Mouse (Mus musculus): ENCODE measurements at regions not wholly inside any gene's neighbourhood (a gene's known extent, or its start where the extent isn't known, plus 50 kb on each side); places are given as distances from the start of the nearest gene placed in this dataset.

- DNase-seq (ENCODE audit: low spot score) (peak; percentile 71), ATAC-seq (ENCODE audit: low read depth) (no peak)
- no peak overlapping the region for H3K27ac ChIP-seq (replicated peaks; ENCODE audit: low read depth, low read length)
Observed at GRCm38 (mm10) chr9:83308771-83309170, 132.2 kb downstream of the Lca5 start.

DNA sequence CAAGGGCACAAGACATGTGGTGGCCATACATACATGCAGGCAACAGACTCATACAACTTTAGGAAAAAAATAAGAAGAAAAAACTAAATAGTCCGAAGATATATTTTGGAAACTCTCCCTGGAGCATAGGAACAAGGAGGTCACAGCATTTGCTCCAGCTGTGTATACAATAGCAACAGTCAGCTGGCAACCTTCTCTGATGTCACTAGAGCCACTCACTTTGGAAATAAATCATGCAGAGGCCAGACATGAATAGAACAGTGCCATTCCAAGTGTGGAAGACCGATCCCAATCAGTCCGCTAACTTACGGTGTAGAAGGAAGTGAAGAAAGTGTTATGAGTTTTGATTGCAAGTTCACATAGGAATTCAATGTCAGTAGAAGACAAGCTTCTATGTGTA lies 132.8 kb downstream of the Lca5 start:
- DNase-seq (ENCODE audit: low spot score) (peak; percentile 53), ATAC-seq (ENCODE audit: low read depth) (no peak)
- WGBS: 64% methylated on average over 4 of the region's 4 CpGs
- H3K4me1 ChIP-seq (ENCODE audit: control insufficient read depth, insufficient read depth, low read length): peaks cover 22% of the 10 kb centered on the region
- H3K9ac ChIP-seq (ENCODE audit: low read depth, low read length): no peak overlapping the region
- peak overlapping the region; percentile 32; the same call in 1 of the 2 replicates for H3K4me2 ChIP-seq (ENCODE audit: low read depth, low read length)
- no peaks in the 10 kb centered on the region for H3K9me3 ChIP-seq (ENCODE audit: control insufficient read depth, low read length)
- H3K27me3 ChIP-seq (replicated peaks; ENCODE audit: control insufficient read depth, insufficient read depth, low read length): no peaks in the 10 kb centered on the region
- H3K4me3 ChIP-seq (ENCODE audit: low read depth, low read length): no peak overlapping the region
- H3K27ac ChIP-seq (replicated peaks; ENCODE audit: low read depth, low read length): no peak overlapping the region
- H3K36me3 ChIP-seq (ENCODE audit: control insufficient read depth, insufficient read depth, low read length): no peaks in the 10 kb centered on the region

More at GRCm38 (mm10) chr9:83308771-83309170, 132.2 kb downstream of the Lca5 start:
- no peaks in the 10 kb centered on the region for H3K36me3 ChIP-seq (ENCODE audit: control insufficient read depth, insufficient read depth, low read length)
- no peaks in the 10 kb centered on the region for H3K9me3 ChIP-seq (ENCODE audit: control insufficient read depth, low read length)
- H3K4me2 ChIP-seq (ENCODE audit: low read depth, low read length): no peak overlapping the region
- peaks cover 22% of the 10 kb centered on the region for H3K4me1 ChIP-seq (ENCODE audit: control insufficient read depth, insufficient read depth, low read length)
- H3K27me3 ChIP-seq (replicated peaks; ENCODE audit: control insufficient read depth, insufficient read depth, low read length): no peaks in the 10 kb centered on the region
- H3K4me3 ChIP-seq (ENCODE audit: low read depth, low read length): no peak overlapping the region
- 36% methylated on average over 4 of the region's 4 CpGs for WGBS
- no peak overlapping the region for H3K9ac ChIP-seq (ENCODE audit: low read depth, low read length)

DNA sequence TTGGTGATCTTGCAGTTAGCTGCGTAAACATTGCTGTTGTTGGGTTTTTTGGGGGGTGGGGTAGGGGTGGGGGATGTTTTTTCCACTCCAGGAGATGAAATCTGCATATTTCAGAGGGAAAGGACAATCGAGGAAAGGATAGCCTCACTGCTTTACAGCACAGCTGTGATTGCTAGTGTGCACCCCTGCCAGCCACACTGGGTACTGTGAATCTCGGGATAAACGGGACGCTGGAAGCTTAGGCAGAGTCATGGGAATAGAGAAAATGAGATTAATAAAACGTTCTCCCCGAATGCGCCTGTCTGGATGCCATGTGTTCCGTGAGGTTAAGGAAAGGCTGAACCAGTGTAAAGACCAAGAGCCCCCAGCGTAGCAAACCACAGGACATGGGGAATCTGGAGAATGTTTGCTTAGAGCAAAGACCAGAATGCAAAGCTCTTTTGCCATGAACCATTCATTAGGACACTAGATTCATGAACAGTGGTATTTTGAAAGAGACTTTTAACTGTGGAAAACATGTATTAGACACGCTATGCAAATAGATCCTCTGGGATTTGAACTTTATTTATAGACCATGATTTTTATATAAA lies 133.5 kb downstream of the Lca5 start:
- Histone ChIP-seq H3K9ac (ENCODE audit: low read depth, low read length) (no peak overlapping the region), H3K27me3 (replicated peaks; ENCODE audit: control insufficient read depth, insufficient read depth, low read length) (no peaks in the 10 kb centered on the region), H3K4me1 (ENCODE audit: control insufficient read depth, insufficient read depth, low read length) (peaks cover 22% of the 10 kb centered on the region), H3K36me3 (ENCODE audit: control insufficient read depth, insufficient read depth, low read length) (no peaks in the 10 kb centered on the region), H3K4me3 (ENCODE audit: low read depth, low read length) (no peak overlapping the region), H3K27ac (replicated peaks; ENCODE audit: low read depth, low read length) (0 out of 2 replicates have a peak overlapping the region, but pooled peaks have one; percentile 12), H3K4me2 (ENCODE audit: low read depth, low read length) (peak overlapping the region; percentile 32), H3K9me3 (ENCODE audit: control insufficient read depth, low read length) (no peaks in the 10 kb centered on the region)
- DNase-seq (ENCODE audit: low spot score) (peak; percentile 86), ATAC-seq (ENCODE audit: low read depth) (peak; percentile 54)
- 22% methylated on average over 11 of the region's 11 CpGs for WGBS

GRCm38 (mm10) chr9:83304925-83305324 lies 136.0 kb downstream of the Lca5 start:
- 17% methylated on average over 7 of the region's 7 CpGs for WGBS
- DNase-seq (ENCODE audit: low spot score) (peak; percentile 91), ATAC-seq (ENCODE audit: low read depth) (peak; percentile 82)
- Histone ChIP-seq H3K9ac (ENCODE audit: low read depth, low read length) (no peak overlapping the region), H3K4me3 (ENCODE audit: low read depth, low read length) (no peak overlapping the region), H3K9me3 (ENCODE audit: control insufficient read depth, low read length) (no peaks in the 10 kb centered on the region), H3K4me2 (ENCODE audit: low read depth, low read length) (peak overlapping the region; percentile 23), H3K27ac (replicated peaks; ENCODE audit: low read depth, low read length) (peak overlapping the region; percentile 41; the same call in 1 of the 2 replicates), H3K27me3 (replicated peaks; ENCODE audit: control insufficient read depth, insufficient read depth, low read length) (no peaks in the 10 kb centered on the region), H3K4me1 (ENCODE audit: control insufficient read depth, insufficient read depth, low read length) (peaks cover 27% of the 10 kb centered on the region), H3K36me3 (ENCODE audit: control insufficient read depth, insufficient read depth, low read length) (no peaks in the 10 kb centered on the region)

DNA sequence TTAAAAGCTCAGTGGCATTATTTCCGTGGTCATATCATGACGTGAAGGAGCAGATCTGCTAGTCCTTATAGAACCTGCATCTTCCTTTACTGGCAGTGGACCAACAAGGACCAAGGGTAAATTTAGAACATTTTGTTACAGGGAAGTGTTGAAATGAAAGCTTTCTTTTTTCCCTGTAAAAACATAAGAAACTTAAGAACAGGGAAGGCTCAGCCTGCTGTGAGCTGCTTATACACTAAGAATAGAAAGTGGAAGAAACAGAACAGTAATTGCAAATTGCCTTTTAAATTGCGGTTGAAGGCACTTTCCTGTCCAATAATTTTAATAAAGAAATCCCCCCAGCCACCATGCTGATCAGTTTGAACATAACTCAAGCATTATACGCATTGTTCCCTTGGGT lies 140.4 kb downstream of the Lca5 start:
- 57% methylated on average over 4 of the region's 4 CpGs for WGBS
- no peak for DNase-seq (ENCODE audit: low spot score)

DNA sequence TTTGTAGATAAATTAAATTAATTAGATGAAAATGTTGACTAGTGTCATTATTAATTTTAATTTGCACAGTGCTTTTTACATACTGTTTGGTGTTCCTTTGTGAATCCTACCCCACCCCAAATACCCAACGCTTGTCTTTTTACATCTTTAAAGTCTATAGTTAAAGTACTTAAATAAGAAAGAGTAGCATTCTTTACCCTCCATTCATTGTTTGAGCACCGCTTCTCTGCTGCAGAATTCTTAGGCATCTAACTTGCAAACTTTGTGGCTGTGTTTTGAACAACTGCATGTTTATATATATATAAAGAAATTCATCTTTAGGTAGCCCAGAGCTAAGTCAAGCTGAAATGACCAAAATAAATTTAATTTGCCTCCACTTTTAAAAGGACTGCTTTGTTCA lies 140.9 kb downstream of the Lca5 start:
- Histone ChIP-seq H3K4me1 (ENCODE audit: control insufficient read depth, insufficient read depth, low read length) (0 out of 2 replicates have a peak, but pooled peaks cover 9% of the 10 kb centered on the region), H3K27ac (replicated peaks; ENCODE audit: low read depth, low read length) (no peak overlapping the region), H3K9me3 (ENCODE audit: control insufficient read depth, low read length) (no peaks in the 10 kb centered on the region), H3K27me3 (replicated peaks; ENCODE audit: control insufficient read depth, insufficient read depth, low read length) (no peaks in the 10 kb centered on the region), H3K4me3 (ENCODE audit: low read depth, low read length) (no peak overlapping the region), H3K9ac (ENCODE audit: low read depth, low read length) (no peak overlapping the region), H3K4me2 (ENCODE audit: low read depth, low read length) (no peak overlapping the region), H3K36me3 (ENCODE audit: control insufficient read depth, insufficient read depth, low read length) (no peaks in the 10 kb centered on the region)
- DNase-seq (ENCODE audit: low spot score) (no peak), ATAC-seq (ENCODE audit: low read depth) (no peak)
- 71% methylated on average over 2 of the region's 2 CpGs for WGBS

More for the DNA sequence above, 140.4 kb downstream of the Lca5 start:
- Histone ChIP-seq H3K9me3 (ENCODE audit: control insufficient read depth, low read length) (no peaks in the 10 kb centered on the region), H3K4me1 (ENCODE audit: control insufficient read depth, insufficient read depth, low read length) (peaks cover 13% of the 10 kb centered on the region; the same call in 1 of the 2 replicates), H3K27ac (replicated peaks; ENCODE audit: low read depth, low read length) (no peak overlapping the region), H3K27me3 (replicated peaks; ENCODE audit: control insufficient read depth, insufficient read depth, low read length) (no peaks in the 10 kb centered on the region), H3K9ac (ENCODE audit: low read depth, low read length) (no peak overlapping the region), H3K4me3 (ENCODE audit: low read depth, low read length) (no peak overlapping the region), H3K36me3 (ENCODE audit: control insufficient read depth, insufficient read depth, low read length) (no peaks in the 10 kb centered on the region), H3K4me2 (ENCODE audit: low read depth, low read length) (no peak overlapping the region)
- no peak for ATAC-seq (ENCODE audit: low read depth)

- ATAC-seq (ENCODE audit: low read depth) (no peak), DNase-seq (ENCODE audit: low spot score) (no peak)
- no peak overlapping the region for H3K4me2 ChIP-seq (ENCODE audit: low read depth, low read length)
- 33% methylated on average over 2 of the region's 2 CpGs for WGBS
- no peak overlapping the region for H3K9ac ChIP-seq (ENCODE audit: low read depth, low read length)
- 0 out of 2 replicates have a peak, but pooled peaks cover 7% of the 10 kb centered on the region for H3K4me1 ChIP-seq (ENCODE audit: control insufficient read depth, insufficient read depth, low read length)
- H3K27me3 ChIP-seq (replicated peaks; ENCODE audit: control insufficient read depth, insufficient read depth, low read length): no peaks in the 10 kb centered on the region
- H3K27ac ChIP-seq (replicated peaks; ENCODE audit: low read depth, low read length): no peak overlapping the region
- no peaks in the 10 kb centered on the region for H3K9me3 ChIP-seq (ENCODE audit: control insufficient read depth, low read length)
- H3K4me3 ChIP-seq (ENCODE audit: low read depth, low read length): no peak overlapping the region
- H3K36me3 ChIP-seq (ENCODE audit: control insufficient read depth, insufficient read depth, low read length): no peaks in the 10 kb centered on the region
Observed at GRCm38 (mm10) chr9:83299623-83300022, 141.3 kb downstream of the Lca5 start.

GRCm38 (mm10) chr9:83295453-83295852 lies 145.5 kb downstream of the Lca5 start:
- H3K36me3 ChIP-seq (ENCODE audit: control insufficient read depth, insufficient read depth, low read length): no peaks in the 10 kb centered on the region
- no peak overlapping the region for H3K27ac ChIP-seq (replicated peaks; ENCODE audit: low read depth, low read length)
- no peak overlapping the region for H3K4me2 ChIP-seq (ENCODE audit: low read depth, low read length)
- no peaks in the 10 kb centered on the region for H3K4me1 ChIP-seq (ENCODE audit: control insufficient read depth, insufficient read depth, low read length)
- WGBS: 88% methylated on average over 9 of the region's 9 CpGs
- H3K9me3 ChIP-seq (ENCODE audit: control insufficient read depth, low read length): no peaks in the 10 kb centered on the region
- DNase-seq (ENCODE audit: low spot score) (no peak), ATAC-seq (ENCODE audit: low read depth) (no peak)
- no peak overlapping the region for H3K4me3 ChIP-seq (ENCODE audit: low read depth, low read length)
- no peaks in the 10 kb centered on the region for H3K27me3 ChIP-seq (replicated peaks; ENCODE audit: control insufficient read depth, insufficient read depth, low read length)
- H3K9ac ChIP-seq (ENCODE audit: low read depth, low read length): no peak overlapping the region

DNA sequence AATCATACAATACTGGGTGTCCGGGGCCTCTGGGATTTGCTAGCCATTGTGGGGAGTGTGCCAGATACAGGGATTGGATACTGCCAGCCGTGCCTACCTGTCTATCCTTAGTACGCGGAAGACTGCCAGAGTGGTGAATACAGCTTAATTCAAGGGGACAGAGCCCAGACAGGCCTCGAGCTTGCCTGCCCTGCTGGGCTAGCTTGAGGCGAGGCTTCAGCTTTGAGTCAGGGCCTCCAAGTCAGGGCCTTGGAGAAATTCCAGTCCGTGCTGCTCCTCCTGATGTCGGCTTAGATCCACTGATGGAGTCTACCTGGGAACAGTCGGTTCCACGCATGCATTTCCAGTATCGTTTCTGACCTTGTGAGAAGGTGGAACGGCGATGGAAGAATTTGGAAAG lies 146.5 kb downstream of the Lca5 start:
- 78% methylated on average over 13 of the region's 13 CpGs for whole genome bisulfite sequencing
- no peak for ATAC-seq (ENCODE audit: low read depth)
- H3K27me3 ChIP-seq (replicated peaks; ENCODE audit: control insufficient read depth, insufficient read depth, low read length): no peaks in the 10 kb centered on the region
- H3K9ac ChIP-seq (ENCODE audit: low read depth, low read length): no peak overlapping the region
- H3K4me1 ChIP-seq (ENCODE audit: control insufficient read depth, insufficient read depth, low read length): no peaks in the 10 kb centered on the region
- no peak overlapping the region for H3K4me2 ChIP-seq (ENCODE audit: low read depth, low read length)
- no peak overlapping the region for H3K4me3 ChIP-seq (ENCODE audit: low read depth, low read length)
- H3K36me3 ChIP-seq (ENCODE audit: control insufficient read depth, insufficient read depth, low read length): no peaks in the 10 kb centered on the region
- H3K27ac ChIP-seq (replicated peaks; ENCODE audit: low read depth, low read length): no peak overlapping the region
- DNase-seq (ENCODE audit: low spot score): no peak
- no peaks in the 10 kb centered on the region for H3K9me3 ChIP-seq (ENCODE audit: control insufficient read depth, low read length)

Data from embryonic facial prominence, embryonic 14.5 days (tissue).